Mouse (Mus musculus) heart, embryonic 16.5 days (tissue): Measurements from ENCODE around the gene Rasgrp3. TPM values are rescaled to one million over a fixed set of nuclear protein-coding genes. Genes with fewer than 3 reads are reported as not detected.

Experiments
- ATAC-seq: fragments of 200-750 bp; cut with Nextera tagmentation; replicated peaks from 2 replicates; pipeline ENCODE4 v1.8.0; 2017; ENCODE audit warnings: moderate number of reproducible peaks; ENCODE audit not compliant: insufficient read depth, low FRiP score; ENCODE audit errors: extremely low read depth
- H3K27ac ChIP-seq: fragments of 300-500 bp; sonication (generic); 2 replicates; pipeline ENCODE4 v1.5.1; 2014; ENCODE audit warnings: mild to moderate bottlenecking, low read length, control low read depth, moderate library complexity
- H3K27me3 ChIP-seq: fragments of 300-500 bp; sonication (generic); 2 replicates; pipeline ENCODE4 v1.6.1; 2014; ENCODE audit warnings: low read length, mixed read lengths; ENCODE audit not compliant: control insufficient read depth, insufficient read depth
- H3K36me3 ChIP-seq: fragments of 300-500 bp; sonication (generic); 2 replicates; pipeline ENCODE4 v1.6.1; 2014; ENCODE audit not compliant: control insufficient read depth, insufficient read depth
- H3K4me1 ChIP-seq: fragments of 300-500 bp; sonication (generic); 2 replicates; pipeline ENCODE4 v1.6.1; 2014; ENCODE audit warnings: low read length, mixed read lengths; ENCODE audit not compliant: control insufficient read depth, insufficient read depth
- H3K4me2 ChIP-seq: fragments of 300-500 bp; sonication (generic); 2 replicates; pipeline ENCODE4 v1.6.1; 2014; ENCODE audit warnings: low read depth, mild to moderate bottlenecking, control low read depth, low read length
- H3K4me3 ChIP-seq: fragments of 300-500 bp; sonication (generic); 2 replicates; pipeline ENCODE4 v1.5.1; 2014; ENCODE audit warnings: mild to moderate bottlenecking, control low read depth, low read length
- H3K9ac ChIP-seq: fragments of 300-500 bp; sonication (generic); 2 replicates; pipeline ENCODE4 v1.6.1; 2014; ENCODE audit warnings: low read length, control low read depth
- H3K9me3 ChIP-seq: fragments of 300-500 bp; sonication (generic); replicated peaks from 2 replicates; pipeline ENCODE4 v1.6.1; 2016; ENCODE audit warnings: low read length; ENCODE audit not compliant: control insufficient read depth
- WGBS: fragments of 180-500 bp; shearing (Covaris S2); extraction: QIAGEN DNeasy Blood & Tissue Kit; methylation state at CpG from one replicate; pipeline ENCODE4 v1.1.7; 2014; 5-methylcytosine and 5-hydroxymethylcytosine counted together
- polyA plus RNA-seq: library from polyadenylated mRNA; unstranded; fragments of >200 nt; fragmentation: Nextera tagmentation; extraction: Ambion mirVana; gene quantifications from 2 replicates; pipeline ENCODE4 v1.2.1, GENCODE M21; 2015

Rasgrp3 gene
- polyA plus RNA-seq, 1 experiment from 2014 or later, result 17.2 TPM

GRCm38 (mm10) chr17:75535612-75536011 is 99.9 kb downstream of the Rasgrp3 start:
- no peak overlapping the region for H3K9ac ChIP-seq
- no peak for ATAC-seq
- H3K4me2 ChIP-seq, result no peak overlapping the region
- no peak overlapping the region for H3K4me3 ChIP-seq
- H3K36me3 ChIP-seq, result peaks cover 14% of the 10 kb centered on the region
- H3K27me3 ChIP-seq, result no peaks in the 10 kb centered on the region
- no peaks in the 10 kb centered on the region for H3K9me3 ChIP-seq
- WGBS, result 90% methylated on average over 4 of the region's 4 CpGs
- no peak overlapping the region for H3K27ac ChIP-seq
- H3K4me1 ChIP-seq, result peaks cover 8% of the 10 kb centered on the region

GRCm38 (mm10) chr17:75536396-75537049 is 100.8 kb downstream of the Rasgrp3 start:
- Histone ChIP-seq H3K4me3 (no peak overlapping the region), H3K36me3 (peaks cover 14% of the 10 kb centered on the region), H3K4me1 (peaks cover 8% of the 10 kb centered on the region), H3K4me2 (no peak overlapping the region), H3K27me3 (no peaks in the 10 kb centered on the region), H3K9ac (no peak overlapping the region), H3K27ac (no peak overlapping the region), H3K9me3 (no peaks in the 10 kb centered on the region)
- WGBS, result 33% methylated on average over 6 of the region's 6 CpGs
- ATAC-seq, result peak; percentile 76; the same call in 1 of the 2 replicates

- WGBS, result 80% methylated on average over 7 of the region's 7 CpGs
- Histone ChIP-seq H3K27ac (no peak overlapping the region), H3K9ac (no peak overlapping the region), H3K36me3 (peaks cover 18% of the 10 kb centered on the region), H3K4me3 (no peak overlapping the region), H3K4me1 (peaks cover 8% of the 10 kb centered on the region), H3K27me3 (no peaks in the 10 kb centered on the region), H3K9me3 (no peaks in the 10 kb centered on the region), H3K4me2 (no peak overlapping the region)
- ATAC-seq, result no peak
These were observed 101.4 kb downstream of the Rasgrp3 start for GRCm38 (mm10) chr17:75537050-75537445.

- Histone ChIP-seq H3K4me3 (no peak overlapping the region), H3K9ac (no peak overlapping the region), H3K4me1 (peaks cover 9% of the 10 kb centered on the region), H3K36me3 (peaks cover 19% of the 10 kb centered on the region), H3K9me3 (no peaks in the 10 kb centered on the region), H3K27me3 (no peaks in the 10 kb centered on the region), H3K27ac (no peak overlapping the region), H3K4me2 (no peak overlapping the region)
- no peak for ATAC-seq
- WGBS, result 85% methylated on average over 12 of the region's 12 CpGs
These were observed 102.7 kb downstream of the Rasgrp3 start for GRCm38 (mm10) chr17:75538431-75538830.

- no peak for ATAC-seq
- peaks cover 19% of the 10 kb centered on the region for H3K36me3 ChIP-seq
- 78% methylated on average over 6 of the region's 6 CpGs for WGBS
- H3K27me3 ChIP-seq, result no peaks in the 10 kb centered on the region
- no peak overlapping the region for H3K4me2 ChIP-seq
- H3K4me1 ChIP-seq, result peaks cover 14% of the 10 kb centered on the region
- no peak overlapping the region for H3K4me3 ChIP-seq
- no peak overlapping the region for H3K9ac ChIP-seq
- no peak overlapping the region for H3K27ac ChIP-seq
- H3K9me3 ChIP-seq, result no peaks in the 10 kb centered on the region
These were observed 103.4 kb downstream of the Rasgrp3 start for GRCm38 (mm10) chr17:75539130-75539529.

GRCm38 (mm10) chr17:75539841-75540240 is 104.1 kb downstream of the Rasgrp3 start:
- no peak for ATAC-seq

GRCm38 (mm10) chr17:75543434-75543833 is 107.7 kb downstream of the Rasgrp3 start:
- Histone ChIP-seq H3K9me3 (no peaks in the 10 kb centered on the region), H3K27me3 (no peaks in the 10 kb centered on the region), H3K27ac (no peak overlapping the region), H3K4me3 (no peak overlapping the region), H3K4me2 (no peak overlapping the region), H3K36me3 (peaks cover 26% of the 10 kb centered on the region), H3K4me1 (peaks cover 18% of the 10 kb centered on the region), H3K9ac (no peak overlapping the region)
- WGBS, result 40% methylated on average over 7 of the region's 7 CpGs
- ATAC-seq, result no peak

More at GRCm38 (mm10) chr17:75539841-75540240, 104.1 kb downstream of the Rasgrp3 start:
- no peak overlapping the region for H3K4me2 ChIP-seq
- H3K4me1 ChIP-seq, result peaks cover 13% of the 10 kb centered on the region
- H3K36me3 ChIP-seq, result peaks cover 21% of the 10 kb centered on the region
- H3K4me3 ChIP-seq, result no peak overlapping the region
- H3K9ac ChIP-seq, result no peak overlapping the region
- 44% methylated on average over 5 of the region's 5 CpGs for WGBS
- no peaks in the 10 kb centered on the region for H3K27me3 ChIP-seq
- H3K27ac ChIP-seq, result no peak overlapping the region
- H3K9me3 ChIP-seq, result no peaks in the 10 kb centered on the region

GRCm38 (mm10) chr17:75544262-75544661 is 108.6 kb downstream of the Rasgrp3 start:
- Histone ChIP-seq H3K9ac (no peak overlapping the region; the same call in 1 of the 2 replicates), H3K9me3 (no peaks in the 10 kb centered on the region), H3K4me2 (peak overlapping the region; percentile 28; the same call in 1 of the 2 replicates), H3K27me3 (no peaks in the 10 kb centered on the region), H3K36me3 (peaks cover 19% of the 10 kb centered on the region), H3K27ac (peak overlapping the region; percentile 39), H3K4me3 (no peak overlapping the region), H3K4me1 (peaks cover 18% of the 10 kb centered on the region)
- ATAC-seq, result peak; percentile 63; the same call in 1 of the 2 replicates
- WGBS, result 31% methylated on average over 7 of the region's 7 CpGs

- peak overlapping the region; percentile 80 for H3K4me3 ChIP-seq
- 37% methylated on average over 11 of the region's 11 CpGs for WGBS
- peak overlapping the region; percentile 65 for H3K27ac ChIP-seq
- H3K4me2 ChIP-seq, result peak overlapping the region; percentile 93
- H3K27me3 ChIP-seq, result no peaks in the 10 kb centered on the region
- H3K9ac ChIP-seq, result peak overlapping the region; percentile 87
- no peaks in the 10 kb centered on the region for H3K9me3 ChIP-seq
- peaks cover 9% of the 10 kb centered on the region for H3K36me3 ChIP-seq
- H3K4me1 ChIP-seq, result peaks cover 9% of the 10 kb centered on the region
- ATAC-seq, result no peak
These were observed 115.2 kb downstream of the Rasgrp3 start for GRCm38 (mm10) chr17:75550771-75551413.
